Mouse (Mus musculus) left cerebral cortex, adult 11 months (tissue): Measurements from ENCODE around the gene Cyp2t4.
A peak's percentile ranks its signal among the peaks of the same experiment; 100 is the strongest.

ENCODE experiments used
- DNase-seq: peaks from one replicate; pipeline ENCODE4 v3.0.0; 2022; ENCODE audit warnings: low spot score

Cyp2t4 gene

DNA sequence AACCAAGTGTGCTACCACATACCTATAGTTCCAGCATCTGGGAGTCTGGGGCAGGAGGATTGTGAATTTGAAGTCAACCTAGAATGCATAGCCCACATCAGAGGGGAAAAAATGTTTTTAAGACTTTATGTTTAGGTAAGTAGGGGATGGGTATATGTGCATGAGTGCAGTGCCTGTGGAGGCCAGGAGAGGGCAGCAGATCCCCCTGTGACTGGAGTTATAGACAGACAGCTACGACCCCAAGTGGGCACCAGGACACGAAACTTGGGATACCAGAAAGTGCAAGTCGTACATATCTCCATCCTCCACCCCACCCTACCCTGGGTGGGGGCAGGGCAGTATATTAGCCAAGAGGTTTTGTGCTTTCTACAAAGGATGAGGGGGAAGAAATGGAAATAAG, 31.4 kb downstream of the Cyp2t4 start:
- no peak for DNase-seq

DNA sequence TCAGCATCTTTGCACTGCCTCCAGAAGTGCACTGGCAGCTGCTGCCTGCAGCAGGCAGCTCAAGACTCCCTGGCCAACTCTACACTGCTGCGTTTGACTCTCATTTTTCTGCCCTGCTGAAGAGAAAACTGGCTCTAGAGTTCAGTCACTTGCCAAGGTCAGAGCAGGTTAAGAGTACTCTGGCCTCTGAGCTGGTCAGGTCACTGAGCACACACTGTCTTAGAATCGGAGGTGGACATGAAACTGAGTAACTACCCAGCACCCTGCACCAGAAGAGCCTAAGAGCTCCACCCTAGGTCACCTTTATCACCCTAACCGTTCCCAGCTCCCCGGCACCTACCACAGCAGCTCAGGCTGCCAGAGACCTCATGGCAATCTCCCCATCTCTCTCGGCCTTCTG, 32.5 kb downstream of the Cyp2t4 start:
- no peak for DNase-seq

DNA sequence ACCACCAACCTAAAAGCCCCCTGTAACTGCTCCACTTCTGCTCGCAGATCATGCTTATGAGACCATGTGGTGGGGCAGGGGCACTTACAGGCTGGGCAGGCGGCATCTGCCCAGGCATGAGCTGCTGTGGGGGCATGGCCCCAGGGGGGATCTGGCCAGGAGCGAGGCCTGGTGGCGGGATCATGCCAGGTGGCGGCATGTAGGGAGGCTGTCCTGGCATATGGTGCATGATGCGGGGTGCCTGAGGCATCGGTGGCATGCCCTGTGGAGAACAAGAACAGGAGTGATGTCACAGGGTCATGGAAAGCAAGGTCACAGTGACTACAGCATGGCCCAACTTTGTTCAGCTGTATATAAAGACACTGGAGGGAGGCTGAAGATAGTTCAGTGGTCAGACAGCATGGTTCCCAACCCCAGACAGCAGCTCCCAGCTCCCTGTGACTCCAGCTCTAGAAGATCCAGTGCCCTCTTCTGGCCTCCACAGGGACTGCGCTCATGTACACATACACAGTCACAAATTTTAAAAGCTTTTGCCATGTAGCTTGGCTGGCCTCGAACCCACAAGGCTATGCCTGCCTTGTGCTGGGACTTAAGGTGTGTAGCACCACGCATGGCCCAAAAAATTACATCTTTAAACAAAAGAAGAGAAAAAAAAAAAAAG, 35.9 kb downstream of the Cyp2t4 start:
- no peak for DNase-seq

DNA sequence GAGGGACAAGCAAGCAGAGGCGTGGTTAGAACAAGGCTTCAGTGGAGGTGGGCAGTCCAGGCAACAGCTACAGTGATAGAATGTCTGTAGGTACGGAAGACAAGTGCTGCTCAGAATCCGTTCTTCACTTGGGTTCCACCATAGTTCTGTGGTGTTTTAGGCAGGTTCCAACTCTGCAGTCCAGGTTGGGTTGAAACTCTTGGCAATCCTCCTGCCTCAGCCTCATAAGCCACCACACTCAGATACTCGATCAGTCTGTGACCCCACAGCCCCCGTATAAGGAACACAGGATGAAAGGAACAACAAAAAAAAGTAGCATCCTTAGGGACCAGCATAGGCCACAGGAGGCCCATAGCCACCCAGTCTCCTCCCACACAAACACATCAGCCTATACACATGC, 38.9 kb downstream of the Cyp2t4 start:
- no peak for DNase-seq

DNA sequence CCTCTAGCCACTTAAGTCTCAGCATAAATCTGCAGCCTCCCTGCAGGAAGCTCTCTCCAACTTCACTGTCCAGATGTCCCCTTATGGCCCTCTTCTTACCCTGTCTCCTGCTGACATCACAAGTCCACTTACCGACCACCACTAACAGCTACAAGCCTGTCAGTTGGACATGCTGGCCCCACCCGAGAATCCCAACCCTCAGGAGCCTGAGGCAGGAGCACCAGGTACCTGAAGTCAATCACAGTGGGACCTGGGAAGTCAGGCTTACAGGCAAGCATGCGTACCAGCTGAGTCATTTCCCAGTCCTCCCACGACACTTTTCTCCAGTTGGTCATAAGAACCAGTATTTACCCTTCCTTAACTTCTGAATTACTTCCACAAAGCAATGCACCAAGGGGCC, 40.2 kb downstream of the Cyp2t4 start:
- no peak for DNase-seq

DNA sequence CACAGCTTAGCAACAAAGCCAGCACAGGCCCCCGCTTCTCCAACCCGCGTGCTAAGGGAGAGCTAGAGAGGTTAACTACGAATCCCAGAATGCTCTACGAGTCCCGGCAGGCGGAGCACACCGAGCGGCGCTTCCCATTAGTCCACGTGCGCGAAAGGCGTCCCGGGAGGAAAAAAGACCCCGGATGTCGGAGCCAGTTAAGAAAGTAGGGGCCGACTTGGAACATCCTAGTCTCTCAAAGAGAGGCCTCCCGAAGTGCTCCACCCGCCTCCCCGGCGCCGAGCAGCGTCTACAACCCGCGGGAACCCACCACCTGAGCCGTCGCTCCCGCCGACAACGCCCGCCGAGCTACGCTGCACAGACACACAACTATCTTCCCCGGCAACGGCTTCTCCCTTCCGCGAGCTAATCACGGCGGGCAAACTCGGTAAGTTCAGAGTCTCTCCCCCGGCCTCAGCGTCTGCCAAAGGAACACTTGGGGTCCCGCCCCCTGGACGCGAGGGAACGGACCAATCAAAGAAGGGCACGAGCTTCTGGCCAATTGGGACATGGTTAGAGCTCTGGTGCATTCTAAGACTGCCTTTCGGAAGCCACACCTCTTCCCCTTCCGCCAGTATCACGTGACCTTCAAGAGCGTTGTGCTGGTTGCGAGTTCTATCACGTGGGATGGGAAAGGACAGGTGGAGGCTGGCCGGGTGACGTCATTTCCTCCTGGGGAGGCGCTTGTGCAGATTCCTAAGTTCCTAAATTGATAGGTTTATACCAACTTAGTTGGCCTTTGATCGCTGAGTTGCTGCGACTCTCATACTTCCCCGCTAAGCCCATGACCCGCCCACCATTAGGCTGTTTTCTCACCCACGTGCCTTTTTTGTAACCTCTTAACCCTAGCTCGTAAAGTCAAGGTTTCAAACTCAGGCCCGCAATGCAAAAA, 42.4 kb downstream of the Cyp2t4 start, which contains the start of the genes BC024978 and Snrpa:
BC024978 (plus strand) TSS at position 101 of the 931 bp plus-strand sequence.
Snrpa (minus strand) TSS at position 591 of the 931 bp plus-strand sequence.
- peak; percentile 99 for DNase-seq

DNA sequence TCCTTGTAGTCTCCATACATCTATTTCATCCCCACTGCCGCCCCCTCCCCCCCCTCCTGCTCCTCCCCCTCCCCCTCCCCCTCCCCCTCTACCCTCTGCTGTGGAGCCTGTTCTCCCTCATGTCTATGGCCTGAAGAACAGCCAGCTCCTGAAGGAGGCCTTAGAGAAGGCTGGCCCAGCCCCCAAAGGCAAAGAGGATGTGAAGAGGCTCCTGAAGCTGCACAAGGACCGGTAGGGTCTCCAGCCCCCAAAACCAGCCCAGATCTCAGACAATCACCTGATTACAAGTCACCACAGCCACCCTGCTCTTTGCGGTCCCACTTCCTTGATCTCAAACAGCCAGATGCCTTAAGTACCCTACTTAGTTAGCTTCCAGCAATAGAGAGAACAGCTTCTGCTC, 43.6 kb downstream of the Cyp2t4 start:
- no peak for DNase-seq

DNA sequence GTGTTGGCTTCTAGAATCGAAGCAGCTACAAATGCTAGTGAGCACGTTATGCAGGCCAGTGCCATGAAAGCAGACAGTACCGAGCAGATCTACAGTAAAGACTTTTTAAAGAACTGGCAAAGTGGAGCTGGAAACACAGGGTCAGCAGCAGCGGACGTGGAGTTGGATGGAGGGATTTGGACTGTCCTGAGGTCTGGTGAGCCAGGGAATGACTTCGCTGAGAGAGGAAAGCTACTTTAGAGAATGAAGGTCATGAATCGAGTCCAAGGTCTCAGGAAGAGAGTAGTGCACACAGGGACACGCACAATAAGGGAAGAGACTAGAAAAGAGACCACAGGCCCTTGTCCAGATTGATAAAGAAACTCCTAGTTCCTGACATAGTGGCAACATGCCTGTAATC, 44.1 kb downstream of the Cyp2t4 start:
- DNase-seq = no peak

DNA sequence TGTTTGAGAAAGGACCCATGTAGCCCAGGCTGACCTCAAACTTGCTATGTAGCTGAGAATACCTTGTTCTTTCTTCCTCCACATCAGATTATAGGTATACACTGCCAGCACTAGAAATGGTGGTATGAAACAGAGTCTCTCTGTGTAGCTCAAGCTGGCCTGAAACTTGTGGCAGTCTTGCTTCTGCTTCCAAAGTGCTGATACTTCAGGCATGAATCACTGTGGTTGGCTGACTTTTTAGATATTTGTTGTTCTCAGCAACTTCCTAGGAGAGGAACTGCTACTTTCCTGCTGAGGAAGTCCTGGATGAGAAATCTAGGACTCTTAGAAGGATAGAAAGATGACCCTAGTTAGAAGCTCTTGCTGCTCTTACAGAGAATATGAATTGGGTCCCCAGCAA, 44.8 kb downstream of the Cyp2t4 start:
- DNase-seq = no peak

DNA sequence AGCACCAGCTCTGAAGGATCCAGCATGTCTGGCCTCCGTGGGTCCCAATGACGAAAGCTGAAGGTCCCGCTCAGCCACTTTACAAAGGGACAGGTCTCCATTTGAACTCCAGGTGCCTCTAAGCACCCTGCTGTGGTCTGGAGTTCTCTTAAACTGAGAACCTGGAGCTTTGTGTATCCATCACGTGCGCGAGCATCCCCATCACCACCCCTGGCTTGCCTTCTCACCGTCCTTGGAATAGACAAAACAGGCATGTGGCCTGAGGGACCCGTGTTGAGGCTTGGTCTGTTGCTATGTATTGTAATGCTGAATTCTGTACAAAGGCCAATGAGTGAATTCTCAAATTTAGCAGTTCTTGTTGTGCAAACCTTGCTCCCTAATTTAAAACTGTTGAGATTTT, 45.3 kb downstream of the Cyp2t4 start:
- no peak for DNase-seq

DNA sequence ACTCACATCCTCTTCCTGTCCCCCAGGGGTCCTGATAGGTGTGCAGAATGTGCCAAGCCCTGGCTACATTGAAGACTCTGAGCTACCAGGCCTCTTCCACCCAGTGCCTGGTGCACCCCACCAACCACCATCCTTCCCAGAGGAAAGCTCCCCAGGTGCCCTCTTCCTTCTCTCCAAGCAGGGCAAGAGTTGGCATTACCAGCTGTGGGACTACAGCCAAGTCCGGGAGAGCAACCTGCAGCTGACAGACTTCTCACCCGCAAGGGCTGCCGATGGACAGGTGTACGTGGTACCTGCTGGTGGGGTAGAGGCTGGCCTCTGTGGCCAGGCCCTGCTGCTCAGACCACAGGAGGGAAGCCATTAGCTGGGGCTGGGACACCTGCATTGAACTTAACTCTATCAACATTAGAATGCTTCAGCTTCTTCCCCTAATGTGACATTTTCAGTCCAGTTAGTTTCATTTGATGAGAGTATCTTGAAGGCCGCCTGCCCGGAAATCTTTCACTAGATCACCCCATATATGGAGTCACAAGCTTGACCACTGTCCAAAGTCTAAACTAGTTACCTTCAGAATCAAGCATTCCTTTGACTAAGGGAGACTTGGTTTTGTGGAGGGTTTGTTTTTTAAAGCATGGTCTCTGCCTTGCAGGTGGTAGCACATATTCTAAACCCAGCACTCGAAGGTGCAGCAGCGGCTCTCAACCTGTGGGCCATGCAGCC, 50.4 kb downstream of the Cyp2t4 start:
- no peak for DNase-seq
